Mouse (Mus musculus) kidney, adult 9 months (tissue): ENCODE measurements around the gene Gnaq.
"Not testable (repeated sequence)": the region's sequence is repeated elsewhere in the genome, so short reads cannot be mapped to it uniquely, and the experiment has no call there.

ENCODE experiments used
- DNase-seq: peaks from one replicate; pipeline ENCODE4 v3.0.0; 2022

The Gnaq gene

GRCm38 (mm10) chr19:16149094-16149493 lies 16.5 kb downstream of the Gnaq start:
- no peak for DNase-seq

- no peak for DNase-seq
These were observed 17.7 kb downstream of the Gnaq start for GRCm38 (mm10) chr19:16150328-16150727.

- DNase-seq = no peak
These were observed 21.2 kb downstream of the Gnaq start for GRCm38 (mm10) chr19:16153851-16154250.

- DNase-seq = no peak
These were observed 21.8 kb downstream of the Gnaq start for GRCm38 (mm10) chr19:16154480-16154879.

GRCm38 (mm10) chr19:16157120-16157519 lies 24.5 kb downstream of the Gnaq start:
- no peak for DNase-seq

GRCm38 (mm10) chr19:16160759-16161158 lies 28.1 kb downstream of the Gnaq start:
- DNase-seq = no peak

- DNase-seq = no peak
These were observed 28.6 kb downstream of the Gnaq start for GRCm38 (mm10) chr19:16161222-16161621.

GRCm38 (mm10) chr19:16164396-16164795 lies 31.8 kb downstream of the Gnaq start:
- DNase-seq = not testable (repeated sequence)

- peak; percentile 59 for DNase-seq
These were observed 34.6 kb downstream of the Gnaq start for GRCm38 (mm10) chr19:16167185-16167584.

- peak; percentile 62 for DNase-seq
These were observed 35.6 kb downstream of the Gnaq start for GRCm38 (mm10) chr19:16168192-16168591.

- DNase-seq = peak; percentile 50
These were observed 36.1 kb downstream of the Gnaq start for GRCm38 (mm10) chr19:16168653-16169198.

GRCm38 (mm10) chr19:16170724-16171123 lies 38.1 kb downstream of the Gnaq start:
- no peak for DNase-seq

- DNase-seq = no peak
These were observed 41.1 kb downstream of the Gnaq start for GRCm38 (mm10) chr19:16173721-16174120.

GRCm38 (mm10) chr19:16176426-16176825 lies 43.8 kb downstream of the Gnaq start:
- DNase-seq = no peak

GRCm38 (mm10) chr19:16177139-16177727 lies 44.6 kb downstream of the Gnaq start:
- peak; percentile 18 for DNase-seq

- no peak for DNase-seq
These were observed 48.6 kb downstream of the Gnaq start for GRCm38 (mm10) chr19:16181258-16181657.

GRCm38 (mm10) chr19:16181852-16182475 lies 49.3 kb downstream of the Gnaq start:
- peak; percentile 25 for DNase-seq

- DNase-seq = no peak
These were observed 51.1 kb downstream of the Gnaq start for GRCm38 (mm10) chr19:16183592-16184365.

- DNase-seq = no peak
These were observed 54.4 kb downstream of the Gnaq start for GRCm38 (mm10) chr19:16186984-16187383.

GRCm38 (mm10) chr19:16187952-16188351 lies 55.3 kb downstream of the Gnaq start:
- no peak for DNase-seq

GRCm38 (mm10) chr19:16189066-16189765 lies 56.6 kb downstream of the Gnaq start:
- DNase-seq = no peak

- peak; percentile 36 for DNase-seq
These were observed 65.5 kb downstream of the Gnaq start for GRCm38 (mm10) chr19:16198162-16198561.

GRCm38 (mm10) chr19:16201356-16201755 lies 68.7 kb downstream of the Gnaq start:
- DNase-seq = peak; percentile 39
